Mouse (Mus musculus): ENCODE data around the gene Dgkg.

Gene Dgkg

DNA sequence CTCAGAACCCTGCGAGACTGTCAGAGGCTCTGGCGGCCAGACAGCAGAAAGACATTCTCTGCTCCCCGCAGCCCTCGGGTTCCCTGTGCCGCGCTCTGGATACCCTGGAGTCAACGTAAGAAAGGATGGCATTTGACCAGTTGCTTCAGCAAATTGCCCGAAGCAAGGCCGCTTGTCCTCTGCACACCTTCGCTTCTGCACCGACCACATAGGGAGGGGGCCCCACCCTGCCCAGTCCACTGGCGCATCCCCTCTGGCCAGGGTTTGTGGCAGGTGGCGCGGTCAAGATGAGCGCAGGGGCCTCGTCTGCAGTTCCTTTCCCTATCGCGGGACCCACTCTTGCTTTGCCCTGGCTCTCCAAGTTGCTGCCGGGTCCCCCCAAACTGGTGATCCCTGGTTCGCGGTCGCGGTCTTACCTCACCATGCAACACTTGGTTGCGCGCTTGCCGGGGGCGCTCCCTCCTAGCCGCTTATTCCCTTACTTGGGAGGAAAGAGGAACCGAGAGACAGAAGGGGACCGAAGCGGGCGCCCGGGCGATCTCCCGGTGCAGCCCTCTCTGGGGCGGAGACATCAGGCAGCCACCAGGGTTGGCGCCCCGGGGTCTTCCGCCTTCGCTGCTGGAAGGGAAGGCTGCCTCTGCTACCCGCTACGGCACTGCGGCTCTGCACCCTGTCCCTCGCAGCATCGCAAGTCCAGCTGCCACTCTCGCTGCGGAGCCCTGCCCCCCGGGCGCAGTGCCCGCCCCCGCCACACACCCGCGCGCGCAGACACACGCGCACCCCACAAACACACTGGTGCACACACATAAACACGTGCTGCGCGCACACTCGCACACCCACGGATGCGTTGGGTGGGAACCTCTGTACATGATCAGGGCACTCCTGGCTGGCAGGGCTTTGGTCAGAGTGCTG lies at the start of gene Dgkg:
Gene Dgkg (minus strand): TSS at position 689 of the 912 bp plus-strand sequence.
- peak; percentile 62 for ATAC-seq (ENCODE audit: low TSS enrichment)

DNA sequence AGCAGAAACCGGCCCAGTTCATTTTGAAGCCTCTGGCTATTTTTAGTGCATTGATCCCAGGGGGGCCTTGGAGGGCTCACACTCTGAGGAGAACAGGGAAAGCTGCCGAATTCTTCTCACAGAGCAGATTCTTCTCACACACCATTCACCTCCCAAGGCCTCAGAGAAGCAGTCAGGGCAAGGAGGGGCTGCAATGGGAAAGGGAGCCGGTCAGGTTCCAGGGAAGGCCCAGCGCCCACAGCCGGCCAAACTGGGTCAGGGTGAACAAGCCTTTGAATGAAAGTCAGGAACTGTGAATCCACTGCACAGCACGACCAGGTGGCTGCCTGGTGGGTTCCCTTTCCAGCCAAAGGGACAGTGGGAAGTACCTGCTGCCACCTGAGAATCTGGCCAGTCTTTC lies 47.9 kb upstream of the Dgkg start:
- ATAC-seq (ENCODE audit: low TSS enrichment): no peak

DNA sequence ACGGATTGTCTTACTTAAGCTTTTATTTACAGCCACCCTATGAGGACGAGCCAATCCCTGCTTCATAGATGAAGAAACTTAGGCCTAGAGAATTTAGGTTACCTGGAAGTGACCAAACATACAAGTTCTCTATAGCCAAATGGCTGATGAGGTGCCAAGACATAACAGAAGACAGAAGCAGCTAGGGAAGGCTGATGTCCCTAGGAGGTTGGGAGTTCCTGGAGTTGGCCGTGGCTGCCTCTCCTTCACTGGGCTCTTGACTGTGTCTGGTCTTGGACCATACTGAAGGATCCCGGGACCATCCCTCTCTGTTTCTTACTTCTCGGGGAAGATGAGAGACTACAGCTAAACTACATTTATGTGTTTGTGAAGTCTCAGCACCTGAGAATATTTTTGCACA lies 47.1 kb upstream of the Dgkg start:
- no peak for ATAC-seq (ENCODE audit: low TSS enrichment)

DNA sequence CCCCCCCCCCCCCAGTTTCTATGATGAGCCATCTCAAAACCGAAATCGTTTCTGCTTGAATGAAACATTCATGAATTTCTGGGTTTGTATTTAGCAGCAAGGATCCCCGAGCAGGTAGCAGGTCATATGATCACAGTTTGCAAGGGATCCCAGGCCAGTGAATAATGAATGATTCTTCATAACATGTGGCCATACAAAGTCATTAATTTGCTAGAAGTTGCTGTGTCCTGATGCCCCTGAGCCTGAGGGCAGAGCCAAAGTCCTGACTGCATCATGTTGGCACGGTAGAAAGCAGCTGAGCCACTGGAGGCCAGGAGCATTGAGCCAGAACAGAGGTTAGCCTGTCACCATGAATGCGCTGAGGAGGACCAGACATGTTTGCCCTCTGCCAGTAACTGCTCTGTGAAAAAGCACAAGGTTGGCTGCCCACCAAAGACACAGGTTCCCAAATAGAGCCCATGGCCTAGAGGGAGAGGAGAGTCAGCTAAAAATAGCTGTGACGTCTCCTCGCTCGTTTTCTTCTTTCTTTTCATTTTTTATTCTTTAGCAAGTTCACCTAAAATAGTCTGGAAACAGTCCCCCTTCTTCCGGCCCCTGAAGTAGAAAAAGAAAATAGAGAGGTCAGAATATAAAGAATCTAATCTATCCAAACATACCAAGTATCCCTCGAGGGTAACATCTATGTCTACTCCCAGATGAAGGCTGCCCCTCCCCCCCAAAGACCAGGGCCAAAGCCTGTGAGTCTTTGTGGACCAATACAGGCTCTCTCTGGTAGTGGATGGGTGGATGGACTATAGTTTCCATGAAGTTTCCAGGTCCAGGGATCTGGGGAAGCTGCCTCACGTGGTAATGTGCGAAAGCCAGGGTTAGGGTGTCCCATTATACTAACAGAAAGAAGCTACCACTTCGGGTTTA lies 42.1 kb upstream of the Dgkg start:
- ATAC-seq (ENCODE audit: low TSS enrichment): no peak

DNA sequence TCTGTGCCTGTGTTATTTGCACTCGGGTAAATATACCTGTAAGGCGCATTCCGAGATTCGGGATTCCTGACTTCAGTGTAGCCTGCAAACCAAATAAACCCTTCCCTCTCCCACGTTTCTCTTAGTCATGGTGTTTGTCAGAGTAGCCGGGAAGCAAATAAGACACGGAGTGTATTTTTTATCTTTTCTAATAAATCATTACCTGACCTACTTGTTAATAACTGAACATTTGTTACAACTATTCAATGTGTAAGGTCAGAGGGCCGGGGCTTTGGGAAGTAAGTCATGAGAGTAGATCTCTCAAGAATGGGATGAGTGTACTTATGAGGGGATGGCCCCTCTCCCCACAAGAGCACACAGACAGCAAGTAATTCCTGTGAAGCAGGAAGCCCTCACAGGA lies 41.1 kb upstream of the Dgkg start:
- no peak for ATAC-seq (ENCODE audit: low TSS enrichment)

DNA sequence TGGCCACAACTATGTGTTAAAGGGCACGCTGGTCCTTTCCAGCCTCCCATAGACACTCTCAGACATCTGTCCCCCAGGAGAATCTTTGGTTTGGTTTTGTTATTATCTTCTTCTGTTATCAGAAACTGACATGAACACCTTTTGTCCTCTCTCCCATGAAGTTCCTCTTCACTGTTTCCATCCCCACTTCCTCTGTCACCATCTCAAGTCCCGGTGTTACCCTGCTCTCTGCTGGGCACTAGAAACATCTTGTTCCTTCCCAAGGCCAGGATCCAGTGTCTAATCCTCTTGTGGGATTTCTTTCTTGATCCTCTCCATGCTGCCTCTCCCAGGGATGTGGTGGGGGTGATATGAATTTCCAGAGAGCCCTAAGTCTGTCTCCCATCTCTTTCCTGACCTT lies 32.6 kb upstream of the Dgkg start:
- no peak for ATAC-seq (ENCODE audit: low TSS enrichment)

DNA sequence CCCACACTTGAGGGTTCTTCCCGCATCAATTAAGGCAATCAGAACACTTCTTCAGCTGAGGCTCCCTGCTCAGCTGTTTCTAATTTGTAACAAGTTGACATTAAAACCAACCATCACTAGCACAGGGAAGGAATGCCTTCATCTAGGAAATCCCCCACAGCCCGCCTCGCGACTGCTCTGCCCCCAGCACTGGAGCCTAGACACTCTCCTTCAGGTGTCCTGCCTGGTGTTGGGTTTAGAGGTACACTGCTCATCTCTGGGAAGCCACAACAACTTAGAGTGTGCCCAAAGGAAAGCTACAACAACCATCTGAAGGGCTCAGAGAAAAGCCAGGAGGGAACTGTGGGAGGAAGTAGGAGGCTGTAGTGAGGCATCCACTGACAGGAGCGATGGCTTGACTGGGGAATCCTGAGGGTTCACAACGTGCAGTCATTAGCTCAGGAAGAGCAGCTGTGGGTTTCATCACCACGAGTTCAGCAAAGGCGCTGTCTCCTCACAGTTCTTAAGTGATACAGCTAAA lies 30.8 kb upstream of the Dgkg start:
- ATAC-seq (ENCODE audit: low TSS enrichment): peak; percentile 91

DNA sequence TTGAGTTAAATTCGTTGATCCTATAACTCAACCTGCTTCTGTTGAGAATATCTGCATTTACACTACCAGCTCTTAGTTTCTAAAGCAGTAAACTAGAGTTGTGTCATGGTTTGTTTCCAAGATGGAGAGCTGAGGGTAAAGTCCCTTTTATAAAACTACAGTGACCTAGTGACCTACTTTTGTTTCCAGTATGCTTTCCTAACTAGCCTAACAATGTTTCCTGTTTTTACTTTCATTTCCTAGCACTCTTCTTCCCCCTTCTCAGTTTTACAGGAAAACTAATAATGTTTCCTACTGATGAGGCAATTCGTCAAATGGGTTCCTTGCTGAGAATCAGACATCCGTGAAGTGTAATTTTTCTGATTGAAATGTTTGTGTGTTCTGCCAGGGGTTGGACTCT lies 26.6 kb upstream of the Dgkg start:
- ATAC-seq (ENCODE audit: low TSS enrichment): no peak

DNA sequence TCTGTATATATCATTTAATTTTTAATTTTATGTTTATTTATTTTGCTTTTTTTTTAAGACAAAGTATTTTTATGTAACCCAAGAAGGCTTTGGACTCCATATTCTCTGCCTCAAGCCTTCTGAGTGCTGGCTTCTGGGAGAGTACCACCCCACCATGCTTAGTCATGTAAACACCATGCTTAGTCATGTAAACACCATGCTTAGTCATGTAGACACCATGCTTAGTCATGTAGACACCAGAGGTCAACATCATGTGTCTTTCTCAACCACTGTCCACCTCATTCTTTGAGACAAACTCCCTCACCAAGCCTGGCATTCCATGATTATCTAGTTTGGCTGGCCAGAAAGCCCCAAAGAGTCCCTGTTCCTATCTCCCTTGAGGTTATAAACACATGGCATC lies 25.7 kb upstream of the Dgkg start:
- no peak for ATAC-seq (ENCODE audit: low TSS enrichment)

DNA sequence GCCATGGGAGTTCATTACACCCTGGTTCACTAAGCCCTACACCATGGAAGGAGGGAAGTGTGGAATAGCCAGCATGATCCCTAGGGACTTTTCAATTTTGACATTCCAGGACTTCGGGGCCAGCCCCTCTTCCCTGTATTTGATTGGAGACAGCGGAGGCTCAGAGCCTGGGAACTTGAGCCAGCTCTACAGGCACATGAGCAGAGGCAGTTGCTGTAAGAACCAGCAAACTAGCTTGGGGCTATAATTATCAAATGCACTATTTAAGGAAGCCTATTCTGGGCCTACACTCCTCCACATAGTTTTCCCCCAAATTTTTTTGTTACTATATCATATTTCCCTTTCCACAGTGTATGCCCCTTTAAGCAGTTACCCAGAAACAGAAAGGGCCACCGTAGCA lies 22.6 kb upstream of the Dgkg start:
- ATAC-seq (ENCODE audit: low TSS enrichment): peak; percentile 87

DNA sequence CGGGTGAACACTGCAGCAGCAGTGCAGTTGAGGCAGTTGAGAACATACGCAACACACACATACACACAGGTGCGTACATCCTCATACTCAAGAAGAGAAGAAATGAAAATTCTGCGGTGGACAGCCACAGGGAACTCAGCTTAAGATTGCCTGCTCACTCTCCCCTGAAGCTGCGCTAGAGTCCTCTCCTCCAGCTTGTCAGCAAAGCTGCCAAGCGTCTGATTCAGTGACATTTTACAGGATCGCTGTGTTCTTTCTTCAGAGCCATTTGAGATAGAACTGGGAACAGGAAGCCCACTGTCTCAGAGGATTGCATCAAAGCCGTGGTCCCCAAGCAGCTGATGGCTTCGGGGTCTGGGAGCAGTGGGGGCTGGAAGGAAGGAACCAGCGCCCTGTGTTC lies 17.6 kb upstream of the Dgkg start:
- ATAC-seq (ENCODE audit: low TSS enrichment): peak; percentile 85

DNA sequence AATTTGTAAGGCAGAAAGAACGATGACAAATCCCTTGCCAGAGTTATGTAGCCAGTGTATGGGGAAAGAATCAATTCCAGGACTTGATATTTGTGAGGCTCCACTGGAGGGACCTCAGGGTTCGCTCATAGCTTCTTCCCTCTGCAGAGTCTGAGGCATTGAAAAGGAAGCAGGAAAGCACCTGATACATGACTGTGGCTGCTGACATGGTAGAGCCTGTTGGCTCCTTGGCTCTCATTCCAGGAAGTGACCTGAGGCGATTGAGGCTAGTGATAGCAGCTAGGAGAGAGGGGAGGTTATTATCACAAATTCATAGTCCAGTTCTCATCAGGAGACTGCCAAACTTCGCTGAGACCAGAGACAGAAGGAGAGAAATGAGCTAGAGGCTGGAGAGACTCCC lies 17.1 kb upstream of the Dgkg start:
- no peak; the same call in 1 of the 2 replicates for ATAC-seq (ENCODE audit: low TSS enrichment)

DNA sequence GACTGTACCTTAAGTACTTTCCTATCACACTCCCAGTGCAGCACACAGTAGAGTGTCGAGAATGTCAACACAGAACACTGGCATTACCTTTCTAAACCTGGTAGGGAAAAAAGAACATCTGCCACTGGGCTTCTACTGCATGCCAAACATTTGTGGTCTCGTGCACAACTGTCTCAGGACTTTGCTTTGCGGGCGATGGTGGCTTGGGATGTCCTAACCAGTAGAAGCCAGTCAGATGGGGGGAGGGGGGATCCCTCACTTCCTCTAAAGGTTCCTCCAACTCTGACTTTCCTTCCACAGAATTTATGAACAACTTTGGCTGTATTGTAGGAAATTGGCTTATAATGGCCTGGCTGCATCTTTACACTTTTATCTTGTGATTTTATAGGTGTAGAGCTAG lies 7.0 kb upstream of the Dgkg start:
- no peak for ATAC-seq (ENCODE audit: low TSS enrichment)

DNA sequence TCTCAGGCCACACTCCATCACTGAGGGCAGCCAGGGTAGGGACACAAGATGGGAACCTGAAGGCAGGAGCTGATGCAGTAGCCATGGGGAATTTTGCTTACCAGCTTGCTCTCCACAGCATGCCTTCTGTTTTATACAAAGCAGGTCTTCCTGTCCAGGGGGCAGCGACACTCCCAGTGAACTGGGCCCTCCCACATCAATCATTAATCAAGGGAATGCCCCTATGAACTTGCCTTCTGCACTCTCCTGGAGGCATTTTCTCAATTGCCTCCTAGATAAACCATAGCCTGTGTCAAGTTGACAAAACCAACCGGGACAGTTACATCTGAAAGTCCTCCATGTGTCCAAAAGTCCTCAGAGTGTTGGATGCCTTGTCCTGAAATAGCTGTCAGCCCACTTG lies 6.1 kb upstream of the Dgkg start:
- no peak for ATAC-seq (ENCODE audit: low TSS enrichment)

DNA sequence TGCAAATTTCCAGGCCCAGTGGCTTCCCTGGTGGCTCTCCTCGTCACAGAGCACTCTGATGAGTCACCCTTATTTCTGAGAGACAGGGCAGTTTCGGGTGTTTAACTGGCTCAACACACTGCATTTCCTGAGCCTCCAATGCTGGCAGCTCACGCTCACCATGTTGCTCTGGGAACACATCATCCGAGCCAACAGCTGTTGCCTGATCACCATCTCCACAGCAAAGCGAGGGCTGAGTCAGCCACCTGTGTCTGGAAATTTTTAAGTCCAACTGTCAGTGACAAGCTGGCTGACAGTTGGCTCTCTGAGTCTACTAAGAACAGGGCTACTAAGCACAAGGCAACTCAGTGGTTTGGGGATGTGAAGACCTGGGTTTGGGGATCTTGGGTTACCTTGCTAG lies 4.1 kb upstream of the Dgkg start:
- ATAC-seq (ENCODE audit: low TSS enrichment): peak; percentile 83

DNA sequence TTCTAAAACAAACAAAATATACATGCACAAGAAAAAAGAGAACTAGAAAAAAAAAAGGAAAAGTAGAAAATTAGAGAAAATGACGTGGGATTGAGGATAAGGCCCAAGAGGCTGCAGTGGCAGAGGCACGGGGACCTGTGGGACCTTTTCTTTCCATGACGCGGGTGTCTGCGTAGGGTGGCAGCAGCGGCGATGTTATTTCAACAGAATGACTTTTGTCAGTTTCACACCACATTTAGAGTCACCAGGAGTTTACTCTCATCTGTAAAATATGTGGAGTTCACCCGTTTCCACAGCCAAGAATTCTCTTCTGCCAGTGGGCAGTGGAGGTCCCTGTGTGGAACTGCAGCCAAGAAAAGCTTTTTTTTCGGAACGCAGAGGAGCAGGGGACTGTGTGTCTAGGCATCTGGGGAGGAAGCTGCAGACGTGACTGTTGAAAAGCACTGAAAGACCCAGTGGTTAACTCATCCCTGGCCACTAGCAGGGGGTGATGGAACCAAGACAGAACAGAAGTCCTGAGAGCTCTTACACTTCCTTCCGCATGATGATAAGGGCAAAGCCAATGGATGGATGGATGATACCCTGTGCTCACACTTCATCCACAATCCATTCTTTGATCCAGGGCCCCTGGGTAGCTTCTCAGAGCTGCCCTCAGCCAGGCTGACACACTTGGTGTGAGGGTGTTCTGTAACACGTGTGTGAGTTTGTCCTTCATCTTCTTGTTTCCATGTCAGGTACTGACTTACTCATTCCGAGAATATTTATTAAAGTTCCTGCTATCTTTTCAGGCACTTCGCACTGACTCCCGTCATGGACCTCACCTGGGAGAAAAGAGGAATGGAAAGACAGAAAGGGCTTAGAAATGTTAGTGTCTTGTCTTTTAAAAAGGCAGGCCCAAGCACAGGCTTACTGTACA lies 1.1 kb upstream of the Dgkg start:
- ATAC-seq (ENCODE audit: low TSS enrichment): no peak

DNA sequence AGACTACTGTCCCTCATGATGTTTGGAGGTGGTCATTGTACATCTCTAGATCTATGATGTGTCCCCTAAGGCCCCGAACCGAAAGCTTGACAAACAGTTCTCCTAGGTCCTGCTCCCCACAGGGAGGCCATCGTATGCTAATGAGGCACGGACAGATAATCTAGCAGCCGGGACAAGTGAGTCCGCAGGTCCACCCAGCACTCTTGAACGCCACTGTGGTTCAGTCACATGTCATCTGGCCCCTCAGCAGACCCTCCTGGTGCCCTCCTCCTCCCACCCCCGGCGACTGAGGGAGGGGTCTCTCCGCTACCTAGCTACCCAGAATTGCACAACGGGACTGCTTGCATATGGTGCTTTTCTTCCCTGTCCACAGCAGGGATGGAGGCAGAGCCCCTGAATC lies 1.2 kb downstream of the Dgkg start:
- ATAC-seq (ENCODE audit: low TSS enrichment): no peak

DNA sequence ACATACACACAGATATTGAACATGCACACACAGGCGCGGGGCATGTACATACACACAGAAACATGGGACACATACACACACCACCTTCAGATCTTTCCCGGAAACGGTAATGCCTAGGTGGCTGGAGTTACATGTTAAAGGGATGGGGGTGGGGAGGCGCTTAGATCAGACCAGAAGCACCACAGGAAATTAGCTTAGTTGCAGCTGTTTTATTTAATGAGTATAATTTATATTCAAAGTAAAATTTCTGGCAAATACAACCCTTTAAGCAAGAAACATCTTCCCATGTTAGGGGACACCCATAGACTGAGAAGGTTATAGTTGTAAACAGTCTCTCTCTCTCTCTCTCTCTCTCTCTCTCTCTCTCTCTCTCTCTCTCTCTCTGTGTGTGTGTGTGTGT lies 1.8 kb downstream of the Dgkg start:
- ATAC-seq (ENCODE audit: low TSS enrichment): no peak

DNA sequence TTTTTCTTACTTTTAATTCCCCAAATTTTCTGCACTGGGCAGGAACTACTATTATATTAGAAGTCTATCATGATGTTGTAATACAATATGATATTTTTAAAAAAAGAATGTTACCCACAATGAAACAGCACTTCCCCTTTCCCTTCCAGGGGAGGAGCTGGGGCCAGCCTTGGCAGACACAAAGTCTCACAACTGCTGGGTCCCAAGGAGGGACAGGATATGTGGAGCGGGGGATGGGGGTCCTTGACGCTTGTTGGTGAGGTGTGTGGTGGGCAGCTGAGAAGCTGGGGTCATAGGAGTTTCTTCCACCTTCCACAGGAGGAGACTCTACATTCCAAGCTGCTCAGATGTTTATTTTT lies 2.6 kb downstream of the Dgkg start:
- ATAC-seq (ENCODE audit: low TSS enrichment): no peak

DNA sequence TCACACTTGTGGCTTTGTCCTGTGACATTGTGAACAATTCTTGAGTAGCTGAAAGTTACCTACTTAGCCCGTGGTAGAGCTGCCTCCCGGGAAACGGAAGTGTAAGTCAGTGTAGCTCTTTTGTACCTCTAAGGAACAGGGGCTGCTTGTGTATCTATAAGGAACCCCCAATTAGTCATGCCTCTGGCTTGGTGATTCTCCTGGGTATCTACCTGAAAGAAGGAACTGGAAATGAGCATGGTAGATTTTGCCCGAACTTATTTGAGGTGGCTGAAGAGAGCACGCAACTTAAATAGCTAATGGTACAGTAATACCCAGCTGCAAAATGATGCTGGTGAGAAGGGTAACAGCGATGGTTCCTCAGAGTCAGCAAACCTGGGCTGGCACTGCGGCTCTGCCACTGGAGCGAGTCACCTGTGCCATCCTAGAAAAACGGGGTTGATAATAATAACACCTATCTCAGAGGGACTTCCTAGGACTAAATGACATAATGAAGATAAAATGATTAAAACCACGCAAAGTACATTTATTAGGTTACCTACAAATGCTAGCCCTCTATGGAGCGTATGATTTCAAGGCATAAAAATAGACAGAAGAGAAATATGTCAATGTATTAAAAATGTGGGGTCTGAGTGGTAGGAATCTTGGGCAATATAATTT lies 3.1 kb downstream of the Dgkg start:
- ATAC-seq (ENCODE audit: low TSS enrichment): no peak

DNA sequence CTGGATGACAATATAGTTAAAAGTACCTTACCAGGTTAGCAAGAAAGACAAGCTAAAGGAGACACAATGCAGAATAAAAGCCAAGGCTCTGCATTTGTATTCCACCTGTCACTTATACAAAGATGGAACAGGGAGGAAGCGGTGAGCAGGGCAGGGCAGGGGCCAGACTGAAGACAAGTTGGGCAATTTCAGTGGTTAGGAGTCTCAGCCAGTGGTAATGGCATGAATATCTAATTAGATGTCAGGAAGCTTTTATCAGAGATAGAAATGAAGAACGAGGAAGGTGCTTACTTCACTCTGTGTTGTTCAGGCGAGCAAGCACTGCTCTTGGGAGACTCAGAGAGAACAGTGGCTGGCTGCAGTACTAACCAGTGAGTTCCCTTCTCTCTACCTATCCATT lies 5.8 kb downstream of the Dgkg start:
- no peak for ATAC-seq (ENCODE audit: low TSS enrichment)

Data from frontal cortex, adult (tissue).